Mouse (Mus musculus) left cerebral cortex, adult 11 months (tissue): ENCODE measurements around the gene Mepce.

Experiments used
- DNase-seq: peaks from one replicate; pipeline ENCODE4 v3.0.0; 2022; ENCODE audit warnings: low spot score

Gene Mepce

GRCm38 (mm10) chr5:137788171-137788570 lies 716 bp upstream of the Mepce start:
- peak; percentile 49 for DNase-seq

DNA sequence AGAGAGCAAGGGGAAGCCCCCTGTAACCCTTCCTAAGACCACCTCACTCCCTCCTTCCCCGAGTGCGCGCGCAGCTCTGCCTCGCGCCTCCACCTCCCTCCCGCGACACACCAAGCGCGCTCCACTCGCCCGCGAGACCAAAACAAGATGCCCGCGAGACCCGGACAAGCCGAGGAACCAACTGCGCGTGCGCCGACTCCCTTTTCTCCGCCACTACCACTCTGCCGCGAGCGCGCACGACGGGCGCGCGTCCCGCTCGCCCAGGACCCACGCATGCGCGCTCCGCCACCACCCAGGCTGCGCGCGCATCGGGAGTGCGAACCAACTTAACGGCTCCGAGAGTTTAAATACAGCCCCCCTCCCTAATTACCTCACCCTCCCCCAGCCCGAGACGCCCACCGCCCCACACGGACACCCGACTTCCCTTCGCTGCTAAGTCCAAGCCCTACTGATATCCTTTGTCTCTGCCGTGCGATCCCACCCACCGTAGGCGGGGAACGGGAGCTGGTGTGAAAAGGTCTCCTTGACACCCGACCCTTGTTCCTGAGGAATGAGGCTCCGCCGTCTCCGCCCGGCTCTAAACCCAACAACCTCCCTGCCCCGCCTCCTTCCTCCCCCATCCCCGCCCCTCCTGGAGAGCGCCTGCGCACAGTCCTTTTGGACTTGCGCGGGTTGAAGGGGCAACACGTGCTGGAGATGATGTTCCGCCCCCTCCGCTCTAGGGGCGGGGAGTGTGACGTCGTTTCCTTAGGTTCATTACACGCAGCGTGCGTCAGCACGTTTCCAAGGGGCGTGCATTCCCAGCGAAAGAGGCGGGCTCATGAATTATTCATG lies 1.1 kb downstream of the Mepce start:
- peak; percentile 99 for DNase-seq

DNA sequence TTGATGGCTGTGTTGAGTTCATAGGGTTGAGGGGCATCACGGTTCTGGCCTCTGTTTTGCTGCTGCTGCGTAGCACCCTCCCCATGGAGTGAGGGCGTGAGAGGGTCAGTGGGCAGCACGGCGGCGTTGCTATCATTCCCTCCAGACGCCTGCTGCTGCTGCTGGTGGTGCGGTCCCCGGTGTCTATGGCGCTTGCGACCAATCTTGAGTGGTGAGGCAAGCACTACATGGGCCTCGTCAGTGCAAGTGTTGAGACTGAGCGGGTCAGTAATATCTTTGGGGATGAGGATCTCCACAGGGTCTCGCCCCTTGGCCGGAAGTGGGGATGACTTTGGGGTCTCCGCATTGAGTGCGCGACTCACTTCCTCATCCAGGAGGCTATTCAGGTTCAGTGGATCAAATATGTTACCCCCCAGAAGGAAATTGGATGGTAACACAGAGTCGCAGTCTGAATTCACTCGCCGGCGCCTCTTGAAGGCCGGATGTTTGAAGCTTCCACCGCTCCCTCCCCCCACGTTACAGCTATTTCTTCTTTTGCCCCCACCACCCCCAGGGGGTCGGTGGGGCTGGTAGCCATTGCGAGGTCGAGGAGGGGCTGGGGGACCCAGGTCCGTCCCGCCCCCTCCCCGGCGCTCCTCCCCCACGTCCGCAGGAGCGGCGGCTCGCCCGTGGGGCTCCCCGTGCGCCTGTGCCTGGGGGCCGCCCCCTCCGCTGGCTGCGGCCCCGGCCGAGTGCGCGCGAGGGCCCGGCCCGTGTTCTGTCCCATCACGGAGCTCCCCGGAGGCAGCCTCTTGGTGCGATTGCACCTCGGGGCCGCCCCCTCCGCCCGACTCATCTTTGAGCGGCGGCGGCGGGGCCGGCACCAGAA lies 2.1 kb downstream of the Mepce start:
- DNase-seq, result no peak

DNA sequence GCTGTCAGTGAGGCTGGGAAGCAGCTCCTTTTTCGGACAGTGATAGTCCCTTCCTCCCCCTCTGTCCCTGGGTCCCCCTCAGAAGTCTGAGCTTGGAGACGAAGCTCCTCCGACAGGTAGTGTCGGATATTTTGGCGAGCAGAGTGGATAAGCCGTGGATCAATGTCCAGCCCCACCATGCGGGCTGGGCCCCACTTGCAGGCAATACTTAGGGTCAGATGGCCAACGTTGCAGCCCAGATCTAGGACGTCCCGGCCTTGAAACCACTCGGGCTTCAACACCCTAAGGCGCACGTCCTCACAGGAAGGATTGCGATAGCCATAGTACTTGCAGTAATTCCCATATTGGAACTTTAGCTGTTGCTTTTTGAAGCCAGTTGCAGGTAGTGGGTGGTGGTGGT lies 2.9 kb downstream of the Mepce start:
- no peak for DNase-seq

GRCm38 (mm10) chr5:137783901-137784540 lies 3.4 kb downstream of the Mepce start:
- no peak for DNase-seq

DNA sequence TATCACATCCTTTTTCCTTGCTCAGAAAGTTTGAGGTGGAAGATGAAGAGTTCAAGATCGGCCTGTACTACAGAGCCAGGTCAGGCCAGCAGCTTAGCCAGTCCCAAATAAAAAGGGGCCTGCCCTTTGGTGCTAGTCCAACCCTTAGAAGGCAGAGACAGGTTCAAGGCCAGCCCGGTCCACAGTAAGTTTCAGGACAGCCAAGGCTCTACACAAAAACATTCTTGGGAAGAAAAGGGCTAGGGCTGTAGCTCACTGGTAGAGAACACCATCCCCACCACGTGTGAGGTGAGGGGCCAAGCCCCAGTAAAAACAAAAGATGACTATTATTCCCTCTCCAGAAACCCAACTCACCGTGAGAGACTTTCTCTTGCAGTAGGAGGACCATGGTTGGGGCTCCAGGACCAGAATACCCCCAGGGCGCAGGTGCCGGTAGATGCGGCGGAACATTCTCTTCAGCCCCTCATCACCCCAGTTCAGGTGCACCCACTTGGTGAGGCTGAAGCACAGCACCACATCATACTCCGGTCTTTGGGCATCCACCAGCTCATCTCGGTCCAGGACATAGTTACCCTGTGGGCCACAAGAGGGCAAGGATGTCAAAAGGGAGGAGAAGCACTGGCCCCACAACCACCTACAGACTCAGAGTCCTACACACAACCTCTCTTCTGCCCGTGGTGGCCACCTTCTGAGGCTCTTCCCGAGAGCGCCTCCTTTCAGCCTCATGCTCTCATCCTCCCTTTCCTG lies 4.5 kb downstream of the Mepce start:
- DNase-seq, result no peak

DNA sequence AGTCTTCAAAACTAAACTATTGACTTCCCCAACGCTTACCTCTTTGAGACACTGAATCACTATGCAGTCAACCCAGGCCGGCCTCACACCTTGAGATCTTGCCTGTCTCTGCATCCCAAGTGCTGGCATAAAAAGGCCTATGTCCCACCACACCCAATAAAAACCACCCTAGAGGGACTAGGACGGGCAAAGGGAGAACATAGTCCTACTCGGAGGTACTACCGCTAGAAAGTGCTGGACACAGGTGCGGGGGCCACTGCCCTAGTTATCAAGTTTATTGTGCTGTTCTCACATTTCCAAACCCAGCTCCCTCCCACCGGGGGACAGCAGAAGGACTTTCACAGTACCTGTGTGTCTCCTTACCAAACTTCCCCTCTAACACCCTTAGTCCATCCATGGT lies 5.8 kb downstream of the Mepce start:
- no peak for DNase-seq

DNA sequence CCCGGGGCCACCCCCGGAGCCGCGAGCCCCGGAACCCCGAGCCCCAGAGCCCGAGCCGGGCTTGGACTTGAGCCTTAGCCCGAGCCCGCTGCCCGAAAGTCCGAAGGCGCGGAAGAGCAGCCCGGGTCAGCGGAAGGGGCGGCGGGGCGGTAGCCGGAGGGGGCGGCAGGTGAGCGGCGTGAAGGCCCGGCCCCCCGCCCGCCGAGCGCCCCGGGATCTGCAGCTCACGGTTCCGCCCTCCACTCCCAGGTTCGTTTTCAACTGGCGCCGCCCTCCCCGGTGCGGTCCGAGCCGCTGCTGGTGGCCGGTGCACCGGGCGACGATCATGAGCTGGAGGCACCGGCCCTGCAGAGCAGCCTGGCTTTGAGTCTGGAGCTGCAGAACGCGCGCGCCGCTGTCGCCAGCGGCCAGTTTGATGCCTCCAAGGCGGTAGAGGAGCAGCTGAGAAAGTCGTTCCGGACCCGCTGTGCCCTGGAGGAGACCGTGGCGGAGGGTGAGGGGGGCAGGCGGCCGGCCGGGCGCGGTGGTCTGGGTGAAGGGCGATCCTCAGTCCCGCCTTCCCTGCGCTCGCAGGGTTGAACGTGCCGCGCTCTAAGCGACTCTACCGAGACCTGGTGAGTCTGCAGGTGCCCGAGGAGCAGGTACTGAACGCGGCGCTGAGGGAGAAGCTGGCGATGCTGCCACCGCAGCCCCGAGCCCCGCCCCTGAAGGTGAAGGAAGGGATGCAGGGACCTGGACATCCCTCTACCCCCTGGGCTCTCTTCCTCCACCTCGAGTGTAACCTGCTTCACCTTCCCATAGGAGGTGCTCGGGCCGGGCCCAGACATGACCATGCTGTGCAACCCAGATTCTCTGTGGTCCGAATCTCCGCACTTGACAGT lies 8.2 kb downstream of the Mepce start:
- no peak for DNase-seq

DNA sequence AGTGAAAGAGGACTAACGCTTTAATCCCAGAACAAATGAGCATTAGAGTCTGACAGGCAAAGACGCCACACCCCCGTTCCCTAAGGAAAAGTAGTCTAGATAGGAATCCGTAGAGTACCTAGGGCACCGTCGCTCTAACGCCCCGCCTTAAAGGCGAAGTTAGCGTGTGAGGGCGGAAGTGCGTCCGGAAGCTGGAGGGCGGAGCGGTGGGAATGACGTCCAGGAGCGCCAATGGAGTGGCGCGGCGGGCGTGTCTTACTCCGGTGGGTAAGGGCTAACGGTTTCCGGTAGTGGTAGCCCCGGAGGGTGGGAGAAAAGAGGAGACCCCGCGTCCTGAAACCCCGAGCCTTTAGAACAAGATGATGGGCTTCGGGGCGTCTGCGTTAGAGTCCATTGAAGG lies 8.8 kb downstream of the Mepce start, which contains the start of gene Ppp1r35:
Gene Ppp1r35, plus strand, starts transcription at position 215 of the 400 bp plus-strand sequence.
- peak; percentile 94 for DNase-seq

DNA sequence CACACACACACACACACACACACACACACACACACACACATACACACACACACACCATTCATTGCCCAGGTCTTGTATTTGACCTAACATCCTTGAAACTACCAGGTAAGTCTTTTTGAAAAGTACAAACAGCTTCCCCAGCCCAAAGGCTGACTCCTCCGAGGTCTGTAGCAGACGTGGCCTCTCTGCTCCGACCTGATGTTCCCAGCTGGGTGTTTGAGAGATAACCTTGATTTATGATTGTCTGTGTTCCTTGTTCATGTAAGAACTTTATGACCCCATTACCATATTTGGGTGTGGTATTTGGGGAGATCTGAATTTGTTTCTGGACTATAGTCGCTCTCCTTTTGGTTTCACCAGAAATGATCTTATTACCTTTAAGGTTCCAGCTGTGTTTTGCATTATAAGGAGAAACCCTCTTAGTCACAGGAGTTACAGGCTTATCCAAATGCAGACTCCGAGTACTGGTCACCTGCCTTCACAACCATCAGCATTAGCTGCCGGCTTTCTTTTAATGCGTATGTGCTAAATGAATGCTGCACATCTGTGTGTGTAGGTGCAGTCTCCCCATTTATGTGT lies 10.1 kb downstream of the Mepce start:
- no peak for DNase-seq

DNA sequence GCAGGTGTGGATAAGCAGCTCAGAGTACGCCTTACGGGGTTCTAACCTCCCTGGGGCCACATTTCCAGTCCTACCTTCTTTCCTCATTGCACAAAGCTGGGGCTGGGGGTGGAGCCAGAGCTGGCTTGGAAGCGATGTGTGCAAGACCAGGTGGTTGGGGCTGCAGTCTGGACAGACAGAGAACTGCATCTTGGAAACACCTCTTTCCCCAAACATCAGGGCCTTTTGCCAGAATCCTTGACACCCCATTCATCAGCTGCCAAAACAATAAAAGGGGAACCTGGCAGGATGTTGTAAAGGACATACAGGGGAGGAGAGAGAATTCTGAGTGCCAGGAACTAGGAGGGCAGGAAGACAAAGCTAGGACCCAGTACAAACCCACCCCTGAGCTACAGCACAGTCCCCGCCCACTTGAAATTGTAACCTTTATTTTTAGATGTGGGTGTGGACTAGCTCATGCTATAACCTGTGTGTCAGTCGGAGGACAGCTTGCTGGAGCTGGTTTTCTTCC lies 11.0 kb downstream of the Mepce start:
- DNase-seq, result no peak

GRCm38 (mm10) chr5:137775587-137776290 lies 11.7 kb downstream of the Mepce start:
- no peak for DNase-seq

- no peak for DNase-seq
Measured at GRCm38 (mm10) chr5:137772755-137773154, 14.7 kb downstream of the Mepce start.

DNA sequence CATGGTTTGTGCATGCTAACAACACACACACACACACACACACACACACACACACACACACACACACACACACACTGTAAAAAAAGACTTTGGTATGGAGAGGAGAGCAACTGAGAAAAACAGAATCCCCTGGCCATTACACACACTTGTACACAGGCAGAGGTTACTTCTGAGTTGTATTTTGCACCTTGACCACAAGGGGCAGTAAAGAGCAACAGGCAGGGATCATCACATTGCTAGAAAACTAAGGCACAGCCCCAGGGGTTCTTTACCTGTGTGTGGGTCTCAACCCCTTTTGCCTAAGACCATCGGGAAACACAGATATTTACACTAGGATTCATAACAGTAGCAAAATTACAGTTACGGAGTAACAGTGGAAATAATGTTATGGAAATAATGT lies 16.7 kb downstream of the Mepce start:
- DNase-seq, result no peak

DNA sequence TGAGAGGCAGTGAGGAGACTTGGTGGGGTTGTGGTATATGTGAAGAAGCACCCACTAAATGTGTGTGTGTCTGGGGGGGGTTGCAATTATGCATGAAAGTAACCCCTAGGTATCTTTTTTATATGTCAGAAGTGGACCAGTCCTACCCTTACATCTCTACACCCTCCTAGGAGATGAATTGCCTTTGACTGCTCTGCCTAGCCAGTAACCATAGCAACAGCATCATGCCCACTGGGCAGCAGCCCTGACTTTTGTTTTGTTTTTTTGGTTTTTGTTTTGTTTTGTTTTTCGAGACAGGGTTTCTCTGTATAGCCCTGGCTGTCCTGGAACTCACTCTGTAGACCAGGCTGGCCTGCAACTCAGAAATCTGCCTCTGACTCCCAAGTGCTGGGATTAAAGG lies 19.0 kb downstream of the Mepce start:
- no peak for DNase-seq

- no peak for DNase-seq
Measured at GRCm38 (mm10) chr5:137766270-137766669, 21.2 kb downstream of the Mepce start.

DNA sequence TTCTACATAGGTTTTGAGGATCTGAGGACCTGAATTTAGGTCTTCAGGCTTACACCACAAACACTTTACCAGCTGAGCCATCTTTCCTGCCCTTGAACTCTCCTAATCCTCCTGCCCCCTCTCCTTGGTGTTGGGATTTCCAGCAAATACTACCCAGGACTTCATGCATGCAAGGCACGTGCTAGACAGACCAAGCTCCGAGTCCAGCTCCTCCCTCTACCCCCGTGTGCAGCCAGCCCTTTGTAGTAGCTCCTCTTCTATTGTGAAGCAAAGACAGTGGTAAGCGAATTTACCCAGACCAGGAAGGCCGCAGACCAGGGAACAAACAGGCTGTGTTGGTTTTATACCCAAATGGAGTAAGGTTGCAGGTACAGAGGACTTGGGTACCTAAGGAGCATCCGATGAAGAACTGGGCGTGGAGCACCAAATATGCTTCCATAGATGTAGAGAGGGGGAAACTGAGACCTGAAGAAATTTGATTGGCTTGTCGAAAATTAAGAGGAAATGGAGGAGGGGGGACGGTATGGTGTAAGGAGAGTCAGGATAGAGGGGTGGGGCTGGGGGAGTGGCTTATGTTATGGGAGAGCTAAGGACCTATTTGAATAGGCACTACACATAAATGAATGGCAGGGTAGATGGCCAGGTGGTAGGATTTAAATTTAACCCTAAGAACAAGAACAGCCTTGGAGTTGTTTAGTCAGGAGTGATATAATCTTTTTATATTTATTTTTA lies 22.7 kb downstream of the Mepce start:
- no peak for DNase-seq

- DNase-seq, result peak; percentile 89
Measured at GRCm38 (mm10) chr5:137759971-137760412, 27.5 kb downstream of the Mepce start.
